Mouse (Mus musculus): Measurements from ENCODE around the gene Pde4dip. TPM values are rescaled to one million over a fixed set of nuclear protein-coding genes. Genes with fewer than 3 reads are reported as not detected.

Gene Pde4dip
- polyA plus RNA-seq, 1 experiment from 2014 or later = 27.5 TPM

GRCm38 (mm10) chr3:97666154-97666553 lies 222.4 kb downstream of the Pde4dip start:
- Histone ChIP-seq H3K27me3 (ENCODE audit: control insufficient read depth, insufficient read depth, low read length) (no peaks in the 10 kb centered on the region), H3K36me3 (ENCODE audit: control insufficient read depth, insufficient read depth, low read length) (0 out of 2 replicates have a peak, but pooled peaks cover 2% of the 10 kb centered on the region), H3K27ac (ENCODE audit: low read depth, low read length) (no peak overlapping the region), H3K4me2 (replicated peaks; ENCODE audit: low read depth, low read length) (no peak overlapping the region), H3K9ac (ENCODE audit: low read depth, low read length) (no peak overlapping the region), H3K4me1 (replicated peaks; ENCODE audit: control insufficient read depth, insufficient read depth, low read length) (no peaks in the 10 kb centered on the region), H3K9me3 (ENCODE audit: control insufficient read depth, low read length) (no peaks in the 10 kb centered on the region), H3K4me3 (ENCODE audit: low read depth, low read length) (no peak overlapping the region)
- DNase-seq (ENCODE audit: low spot score) (no peak), ATAC-seq (ENCODE audit: low FRiP score) (no peak)
- 78% methylated on average over 8 of the region's 8 CpGs for WGBS

GRCm38 (mm10) chr3:97665525-97665924 lies 223.0 kb downstream of the Pde4dip start:
- Histone ChIP-seq H3K9me3 (ENCODE audit: control insufficient read depth, low read length) (no peaks in the 10 kb centered on the region), H3K4me3 (ENCODE audit: low read depth, low read length) (no peak overlapping the region), H3K4me1 (replicated peaks; ENCODE audit: control insufficient read depth, insufficient read depth, low read length) (no peaks in the 10 kb centered on the region), H3K27me3 (ENCODE audit: control insufficient read depth, insufficient read depth, low read length) (no peaks in the 10 kb centered on the region), H3K4me2 (replicated peaks; ENCODE audit: low read depth, low read length) (no peak overlapping the region), H3K36me3 (ENCODE audit: control insufficient read depth, insufficient read depth, low read length) (0 out of 2 replicates have a peak, but pooled peaks cover 2% of the 10 kb centered on the region), H3K27ac (ENCODE audit: low read depth, low read length) (no peak overlapping the region), H3K9ac (ENCODE audit: low read depth, low read length) (no peak overlapping the region)
- no peak for DNase-seq (ENCODE audit: low spot score)
- ATAC-seq (ENCODE audit: low FRiP score) = no peak
- WGBS = 94% methylated on average over 9 of the region's 9 CpGs

DNA sequence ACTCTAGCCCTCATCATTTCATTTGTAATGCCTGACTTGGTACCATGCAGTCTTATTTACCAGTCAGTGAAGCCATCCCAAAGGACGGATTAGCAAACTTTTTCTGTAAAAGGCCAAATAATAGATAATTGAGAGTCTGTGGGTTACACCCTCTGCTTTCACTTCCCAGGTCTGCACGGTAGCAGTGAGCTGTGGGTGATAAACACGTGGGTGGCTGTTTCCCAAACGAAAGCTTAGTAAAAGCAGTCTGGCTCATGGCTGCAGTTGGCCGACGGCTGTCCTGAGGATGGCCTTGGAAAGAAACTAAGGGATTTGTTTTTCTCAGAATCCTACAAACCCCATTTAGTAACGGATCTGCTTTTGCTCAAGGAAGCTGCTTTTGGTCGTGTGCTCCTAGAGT lies 227.3 kb downstream of the Pde4dip start:
- Histone ChIP-seq H3K27me3 (ENCODE audit: control insufficient read depth, insufficient read depth, low read length) (no peaks in the 10 kb centered on the region), H3K9ac (ENCODE audit: low read depth, low read length) (no peak overlapping the region), H3K4me1 (replicated peaks; ENCODE audit: control insufficient read depth, insufficient read depth, low read length) (0 out of 2 replicates have a peak, but pooled peaks cover 4% of the 10 kb centered on the region), H3K9me3 (ENCODE audit: control insufficient read depth, low read length) (no peaks in the 10 kb centered on the region), H3K36me3 (ENCODE audit: control insufficient read depth, insufficient read depth, low read length) (no peaks in the 10 kb centered on the region), H3K4me2 (replicated peaks; ENCODE audit: low read depth, low read length) (no peak overlapping the region), H3K27ac (ENCODE audit: low read depth, low read length) (no peak overlapping the region), H3K4me3 (ENCODE audit: low read depth, low read length) (no peak overlapping the region)
- WGBS = 77% methylated on average over 8 of the region's 8 CpGs
- no peak for ATAC-seq (ENCODE audit: low FRiP score)
- no peak for DNase-seq (ENCODE audit: low spot score)

GRCm38 (mm10) chr3:97659746-97660145 lies 228.8 kb downstream of the Pde4dip start:
- H3K9ac ChIP-seq (ENCODE audit: low read depth, low read length) = no peak overlapping the region
- WGBS = 83% methylated on average over 7 of the region's 7 CpGs
- no peaks in the 10 kb centered on the region for H3K36me3 ChIP-seq (ENCODE audit: control insufficient read depth, insufficient read depth, low read length)
- H3K4me2 ChIP-seq (replicated peaks; ENCODE audit: low read depth, low read length) = no peak overlapping the region
- H3K27ac ChIP-seq (ENCODE audit: low read depth, low read length) = no peak overlapping the region
- no peaks in the 10 kb centered on the region for H3K27me3 ChIP-seq (ENCODE audit: control insufficient read depth, insufficient read depth, low read length)
- H3K9me3 ChIP-seq (ENCODE audit: control insufficient read depth, low read length) = no peaks in the 10 kb centered on the region
- H3K4me1 ChIP-seq (replicated peaks; ENCODE audit: control insufficient read depth, insufficient read depth, low read length) = 0 out of 2 replicates have a peak, but pooled peaks cover 4% of the 10 kb centered on the region
- no peak overlapping the region for H3K4me3 ChIP-seq (ENCODE audit: low read depth, low read length)
- ATAC-seq (ENCODE audit: low FRiP score) (no peak), DNase-seq (ENCODE audit: low spot score) (no peak)

DNA sequence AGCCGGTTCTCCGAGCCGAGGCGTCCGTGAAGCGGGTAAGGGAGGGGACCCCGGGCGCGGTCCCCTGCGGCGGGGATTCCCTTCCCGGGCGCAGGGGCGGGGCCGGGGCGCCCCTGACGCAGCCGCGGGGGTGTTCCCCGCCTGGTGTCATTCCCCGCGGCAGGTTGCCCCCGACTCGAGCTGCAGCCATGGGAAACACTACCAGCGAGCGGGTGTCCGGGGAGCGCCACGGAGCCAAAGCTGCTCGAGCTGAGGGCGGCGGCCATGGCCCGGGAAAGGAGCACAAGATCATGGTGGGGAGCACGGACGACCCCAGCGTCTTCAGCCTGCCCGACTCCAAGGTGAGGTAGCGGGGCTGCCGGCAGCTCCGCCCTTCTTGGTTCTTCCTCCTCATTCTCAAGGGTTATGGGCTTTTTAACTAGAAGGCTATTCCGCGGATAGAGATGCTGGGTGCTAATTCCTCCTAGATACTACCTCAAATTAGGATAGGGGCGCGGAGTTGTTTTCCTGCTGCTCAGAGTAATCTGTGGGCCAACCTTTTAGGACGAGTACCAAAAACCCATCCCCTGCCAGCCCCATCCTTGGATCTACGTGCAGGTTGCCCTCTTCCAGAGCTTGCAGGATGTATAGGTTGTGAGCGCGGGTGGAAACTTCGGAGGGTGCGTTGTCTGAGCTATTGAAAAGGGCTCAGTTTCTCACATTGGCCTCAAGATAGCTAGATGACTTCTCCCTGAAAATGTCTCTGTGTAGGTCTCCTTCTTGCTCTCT lies 229.9 kb downstream of the Pde4dip start:
- Histone ChIP-seq H3K4me3 (ENCODE audit: low read depth, low read length) (peak overlapping the region; percentile 92), H3K9me3 (ENCODE audit: control insufficient read depth, low read length) (no peaks in the 10 kb centered on the region), H3K27ac (ENCODE audit: low read depth, low read length) (peak overlapping the region; percentile 33; the same call in 1 of the 2 replicates), H3K27me3 (ENCODE audit: control insufficient read depth, insufficient read depth, low read length) (no peaks in the 10 kb centered on the region), H3K4me1 (replicated peaks; ENCODE audit: control insufficient read depth, insufficient read depth, low read length) (0 out of 2 replicates have a peak, but pooled peaks cover 4% of the 10 kb centered on the region), H3K4me2 (replicated peaks; ENCODE audit: low read depth, low read length) (peak overlapping the region; percentile 80), H3K9ac (ENCODE audit: low read depth, low read length) (peak overlapping the region; percentile 75), H3K36me3 (ENCODE audit: control insufficient read depth, insufficient read depth, low read length) (no peaks in the 10 kb centered on the region)
- ATAC-seq (ENCODE audit: low FRiP score) (peak; percentile 0; the same call in 1 of the 2 replicates), DNase-seq (ENCODE audit: low spot score) (no peak)
- 2% methylated on average over 42 of the region's 50 CpGs for WGBS

GRCm38 (mm10) chr3:97657655-97658411 lies 230.7 kb downstream of the Pde4dip start, which contains the start of gene Prkab2:
Gene Prkab2 (plus strand): TSS chr3:97658193.
- no peaks in the 10 kb centered on the region for H3K36me3 ChIP-seq (ENCODE audit: control insufficient read depth, insufficient read depth, low read length)
- H3K27ac ChIP-seq (ENCODE audit: low read depth, low read length) = peak within 1 kb of the TSS; percentile 33; the same call in 1 of the 2 replicates
- peak within 1 kb of the TSS; percentile 80 for H3K4me2 ChIP-seq (replicated peaks; ENCODE audit: low read depth, low read length)
- no peaks in the 10 kb centered on the region for H3K9me3 ChIP-seq (ENCODE audit: control insufficient read depth, low read length)
- H3K4me1 ChIP-seq (replicated peaks; ENCODE audit: control insufficient read depth, insufficient read depth, low read length) = 0 out of 2 replicates have a peak, but pooled peaks cover 4% of the 10 kb centered on the region
- H3K27me3 ChIP-seq (ENCODE audit: control insufficient read depth, insufficient read depth, low read length) = no peaks in the 10 kb centered on the region
- peak within 1 kb of the TSS; percentile 92 for H3K4me3 ChIP-seq (ENCODE audit: low read depth, low read length)
- peak within 1 kb of the TSS; percentile 75 for H3K9ac ChIP-seq (ENCODE audit: low read depth, low read length)
- 2% methylated on average over 51 of the region's 51 CpGs for WGBS
- ATAC-seq (ENCODE audit: low FRiP score) = peak; percentile 96
- peak; percentile 99 for DNase-seq (ENCODE audit: low spot score)

DNA sequence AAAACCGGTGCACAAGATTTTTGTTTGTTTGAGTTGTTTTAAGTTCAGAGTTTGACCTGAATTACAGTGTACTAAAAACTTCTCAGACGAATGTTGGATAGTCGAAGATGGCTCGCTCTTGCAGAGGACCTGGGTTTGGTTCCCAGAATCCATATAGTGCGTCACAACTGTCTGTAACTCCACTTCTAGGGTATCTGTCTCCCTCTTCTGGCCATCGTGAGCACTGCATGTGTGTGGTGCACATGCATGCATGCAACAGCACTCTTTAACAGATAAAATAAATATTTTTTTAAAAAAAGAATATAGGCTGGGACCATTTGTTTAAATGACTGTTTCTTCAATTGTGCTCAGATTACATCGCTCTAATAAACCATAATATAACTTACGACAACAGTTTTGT lies 233.6 kb downstream of the Pde4dip start:
- DNase-seq (ENCODE audit: low spot score) = peak; percentile 30
- ATAC-seq (ENCODE audit: low FRiP score) = no peak
- no peak overlapping the region for H3K4me2 ChIP-seq (replicated peaks; ENCODE audit: low read depth, low read length)
- H3K4me3 ChIP-seq (ENCODE audit: low read depth, low read length) = no peak overlapping the region
- 0 out of 2 replicates have a peak, but pooled peaks cover 4% of the 10 kb centered on the region for H3K4me1 ChIP-seq (replicated peaks; ENCODE audit: control insufficient read depth, insufficient read depth, low read length)
- H3K9me3 ChIP-seq (ENCODE audit: control insufficient read depth, low read length) = no peaks in the 10 kb centered on the region
- H3K9ac ChIP-seq (ENCODE audit: low read depth, low read length) = no peak overlapping the region
- H3K27me3 ChIP-seq (ENCODE audit: control insufficient read depth, insufficient read depth, low read length) = no peaks in the 10 kb centered on the region
- H3K36me3 ChIP-seq (ENCODE audit: control insufficient read depth, insufficient read depth, low read length) = no peaks in the 10 kb centered on the region
- H3K27ac ChIP-seq (ENCODE audit: low read depth, low read length) = no peak overlapping the region
- WGBS = 81% methylated on average over 8 of the region's 8 CpGs

DNA sequence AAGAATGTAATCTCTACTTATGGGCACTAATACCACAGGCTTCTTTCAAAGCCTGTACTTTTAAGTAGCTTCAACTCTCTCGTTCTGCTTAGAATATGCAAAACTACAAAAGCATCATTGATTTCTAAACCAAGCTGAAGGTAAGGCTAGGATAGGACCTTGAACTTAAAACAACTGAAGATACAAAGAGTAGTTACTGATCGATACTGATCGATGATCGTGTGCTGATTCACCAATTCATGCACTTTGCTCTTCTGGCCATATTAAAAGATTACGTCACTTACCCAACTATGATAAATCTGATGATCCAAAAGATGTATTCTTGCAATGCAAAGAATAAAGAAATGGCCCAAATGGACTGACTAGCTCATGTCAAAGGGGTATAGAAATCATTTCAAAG lies 234.7 kb downstream of the Pde4dip start:
- Histone ChIP-seq H3K9ac (ENCODE audit: low read depth, low read length) (no peak overlapping the region), H3K27me3 (ENCODE audit: control insufficient read depth, insufficient read depth, low read length) (no peaks in the 10 kb centered on the region), H3K36me3 (ENCODE audit: control insufficient read depth, insufficient read depth, low read length) (no peaks in the 10 kb centered on the region), H3K4me3 (ENCODE audit: low read depth, low read length) (no peak overlapping the region), H3K4me2 (replicated peaks; ENCODE audit: low read depth, low read length) (no peak overlapping the region), H3K27ac (ENCODE audit: low read depth, low read length) (no peak overlapping the region), H3K4me1 (replicated peaks; ENCODE audit: control insufficient read depth, insufficient read depth, low read length) (no peaks in the 10 kb centered on the region), H3K9me3 (ENCODE audit: control insufficient read depth, low read length) (no peaks in the 10 kb centered on the region)
- DNase-seq (ENCODE audit: low spot score) (no peak), ATAC-seq (ENCODE audit: low FRiP score) (no peak)
- WGBS = 90% methylated on average over 5 of the region's 5 CpGs

All from hindbrain, embryonic 11.5 days (tissue).